In the genomic region with DNA sequence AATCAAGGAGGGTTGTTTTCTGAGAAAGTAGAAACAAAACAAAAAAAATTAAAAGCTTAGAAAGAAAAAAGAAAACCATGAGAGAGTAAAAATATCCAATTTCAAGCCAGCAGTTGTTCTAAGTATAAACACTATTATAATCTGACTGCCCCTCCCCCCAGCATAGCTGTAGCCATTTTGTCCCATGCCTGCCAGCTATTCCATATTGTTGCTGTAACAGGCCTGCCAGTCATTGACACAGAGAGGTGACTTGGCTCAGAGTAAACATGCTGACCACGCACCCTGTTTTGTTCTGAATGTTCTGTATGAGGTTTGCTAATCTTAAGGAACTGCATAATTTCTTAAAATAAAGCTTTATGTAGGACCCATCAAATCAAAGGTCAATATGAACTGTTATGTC, we compare ENCODE assay signal across 25 mouse cellular contexts.
"Had no signal": no experiment of that assay in that cellular context is flagged by ENCODE, and none has a peak within 500 bp of the region (broad histone marks: within the 10 kb centered on the region; RNA-seq: fewer than 3 reads in every experiment).

No protein-coding gene starts in this region.

- H3K4me3 ChIP-seq: gastrocnemius, adult 2 months; heart, embryonic 10.5 days; heart, embryonic 12.5 days; hindbrain, embryonic 10.5 days; hindbrain, embryonic 12.5 days; intestine, embryonic 15.5 days; kidney, embryonic 15.5 days; limb, embryonic 10.5 days; limb, embryonic 12.5 days had no signal

- H3K27ac ChIP-seq: gastrocnemius, adult 2 months; heart, embryonic 10.5 days; hindbrain, embryonic 10.5 days; hindbrain, embryonic 12.5 days; hindbrain, embryonic 14.5 days; intestine, embryonic 15.5 days; kidney, embryonic 15.5 days; limb, embryonic 10.5 days; limb, embryonic 12.5 days had no signal

- H3K9ac ChIP-seq: heart, embryonic 12.5 days; hindbrain, embryonic 12.5 days; hindbrain, embryonic 14.5 days; intestine, embryonic 15.5 days; kidney, embryonic 15.5 days; limb, embryonic 12.5 days had no signal

- H3K27me3 ChIP-seq: heart, embryonic 12.5 days; hindbrain, embryonic 12.5 days; intestine, embryonic 15.5 days; kidney, embryonic 15.5 days; limb, embryonic 12.5 days had no signal

- H3K9me3 ChIP-seq: heart, embryonic 10.5 days; heart, embryonic 12.5 days; hindbrain, embryonic 10.5 days; hindbrain, embryonic 12.5 days; intestine, embryonic 15.5 days; kidney, embryonic 15.5 days; limb, embryonic 10.5 days; limb, embryonic 12.5 days had no signal

- ATAC-seq: hindbrain, embryonic 16.5 days; inflammation-experienced regulatory T-cells, adult 6 months; intestine, embryonic 15.5 days had no signal

- H3K36me3 ChIP-seq: heart, embryonic 10.5 days; heart, embryonic 12.5 days; hindbrain, embryonic 10.5 days; hindbrain, embryonic 12.5 days; intestine, embryonic 15.5 days; kidney, embryonic 15.5 days; limb, embryonic 10.5 days; limb, embryonic 12.5 days had no signal

- H3K4me1 ChIP-seq: heart, embryonic 10.5 days; heart, embryonic 12.5 days; hindbrain, embryonic 12.5 days; intestine, embryonic 15.5 days; kidney, embryonic 15.5 days; limb, embryonic 10.5 days; limb, embryonic 12.5 days had no signal

- H3K4me2 ChIP-seq: heart, embryonic 12.5 days; hindbrain, embryonic 12.5 days; hindbrain, embryonic 14.5 days; intestine, embryonic 15.5 days; kidney, embryonic 15.5 days; limb, embryonic 12.5 days had no signal

- DNase-seq: gastrocnemius, adult 2 months; gastrocnemius, postnatal 10 days; gastrocnemius, postnatal 25 days; heart, adult 18-20 months; heart, postnatal 10 days; heart, postnatal 4 days; kidney, adult 11 months; kidney, adult 2 months; kidney, adult 9 months; kidney, postnatal 14 days; kidney, postnatal 36 days; layer of hippocampus, adult 9-11 months; layer of hippocampus, postnatal 36 days; liver had no signal
